Mouse (Mus musculus): ENCODE results near the gene Olfr94. TPM values are rescaled to one million over a fixed set of nuclear protein-coding genes. Genes with fewer than 3 reads are reported as not detected.

The Olfr94 gene
- total and polyA plus RNA-seq, 2 experiments from 2014 or later: not detected

- peak; percentile 66; the same call in 1 of the 2 replicates for ATAC-seq (ENCODE audit: low FRiP score)
- 29% methylated on average over 2 of the region's 2 CpGs for WGBS
- H3K36me3 ChIP-seq (ENCODE audit: insufficient read depth, low read length): no peaks in the 10 kb centered on the region
- H3K9ac ChIP-seq (replicated peaks; ENCODE audit: low read length, poor library complexity, severe bottlenecking): no peak overlapping the region
- no peak overlapping the region for H3K4me2 ChIP-seq (ENCODE audit: low read depth, low read length, poor library complexity, severe bottlenecking)
- TF ChIP-seq CTCF (IDR thresholded peaks at IDR 0.05): no peak
- no peaks in the 10 kb centered on the region for H3K9me3 ChIP-seq (ENCODE audit: low read length)
- H3K4me1 ChIP-seq (ENCODE audit: insufficient read depth, low read length): no peaks in the 10 kb centered on the region
- H3K27ac ChIP-seq (ENCODE audit: low read depth, low read length): no peak overlapping the region
- peak; percentile 74 for DNase-seq (ENCODE audit: low spot score)
- H3K27me3 ChIP-seq (ENCODE audit: insufficient read depth, low read length): no peaks in the 10 kb centered on the region
- H3K4me3 ChIP-seq (ENCODE audit: low read depth, low read length): no peak overlapping the region
These were observed 10.1 kb downstream of the Olfr94 start for GRCm38 (mm10) chr17:37190711-37191110.

DNA sequence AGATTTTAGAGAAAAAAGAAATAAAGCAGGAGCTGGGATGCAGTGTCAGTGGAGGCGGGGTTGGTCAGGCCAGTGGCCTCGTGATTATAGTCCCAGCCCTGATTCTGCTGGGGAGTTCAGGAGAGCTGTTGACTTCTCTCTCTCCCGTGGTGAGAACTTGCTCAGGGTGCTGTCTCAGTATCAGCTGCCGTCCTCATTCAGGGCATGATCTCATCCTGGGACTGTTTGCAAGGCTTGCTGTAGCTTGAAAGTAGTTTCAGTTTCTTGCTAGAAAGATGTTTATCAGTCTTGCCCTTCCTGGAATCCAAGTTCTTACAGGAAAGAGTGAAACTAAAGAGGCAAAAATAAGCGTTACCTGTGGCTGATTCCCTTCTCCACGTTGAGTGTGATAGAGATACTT, 15.3 kb downstream of the Olfr94 start:
- TF ChIP-seq CTCF (IDR thresholded peaks at IDR 0.05): no peak
- no peak overlapping the region for H3K4me2 ChIP-seq (ENCODE audit: low read depth, low read length, poor library complexity, severe bottlenecking)
- no peaks in the 10 kb centered on the region for H3K9me3 ChIP-seq (ENCODE audit: low read length)
- no peak overlapping the region for H3K9ac ChIP-seq (replicated peaks; ENCODE audit: low read length, poor library complexity, severe bottlenecking)
- H3K4me3 ChIP-seq (ENCODE audit: low read depth, low read length): no peak overlapping the region
- WGBS: 57% methylated on average over 6 of the region's 6 CpGs
- no peaks in the 10 kb centered on the region for H3K4me1 ChIP-seq (ENCODE audit: insufficient read depth, low read length)
- H3K27ac ChIP-seq (ENCODE audit: low read depth, low read length): no peak overlapping the region
- H3K27me3 ChIP-seq (ENCODE audit: insufficient read depth, low read length): no peaks in the 10 kb centered on the region
- no peaks in the 10 kb centered on the region for H3K36me3 ChIP-seq (ENCODE audit: insufficient read depth, low read length)
- DNase-seq (ENCODE audit: low spot score): no peak
- ATAC-seq (ENCODE audit: low FRiP score): no peak

- H3K36me3 ChIP-seq (ENCODE audit: insufficient read depth, low read length): no peaks in the 10 kb centered on the region
- H3K4me1 ChIP-seq (ENCODE audit: insufficient read depth, low read length): no peaks in the 10 kb centered on the region
- H3K27me3 ChIP-seq (ENCODE audit: insufficient read depth, low read length): no peaks in the 10 kb centered on the region
- no peak within 1 kb of the TSS for H3K4me2 ChIP-seq (ENCODE audit: low read depth, low read length, poor library complexity, severe bottlenecking)
- no peak within 1 kb of the TSS for H3K4me3 ChIP-seq (ENCODE audit: low read depth, low read length)
- DNase-seq (ENCODE audit: low spot score) (no peak), ATAC-seq (ENCODE audit: low FRiP score) (no peak)
- no peaks in the 10 kb centered on the region for H3K9me3 ChIP-seq (ENCODE audit: low read length)
- no peak within 1 kb of the TSS for H3K9ac ChIP-seq (replicated peaks; ENCODE audit: low read length, poor library complexity, severe bottlenecking)
- no peak within 1 kb of the TSS for H3K27ac ChIP-seq (ENCODE audit: low read depth, low read length)
- no peak for TF ChIP-seq CTCF (IDR thresholded peaks at IDR 0.05)
These were observed 39.4 kb downstream of the Olfr94 start, which contains the start of gene Olfr93 for GRCm38 (mm10) chr17:37161394-37161793. Gene Olfr93, minus strand, starts transcription at chr17:37161494.

Other genes with a start within 250 kb of the Olfr94 start
- 54.0 and 64.5 TPM in 2 replicates for gene Ppp1r11, start 249.3 kb downstream of the Olfr94 start, total RNA-seq (2014; rRNA removed)
- 143 and 166 TPM in 2 replicates for gene Ppp1r11, start 249.3 kb downstream of the Olfr94 start, polyA plus RNA-seq (2015; fragmentation: Nextera tagmentation; extraction: Ambion mirVana)
- 31.6 and 37.1 TPM in 2 replicates for gene Znrd1, start 242.4 kb downstream of the Olfr94 start, total RNA-seq (2014; rRNA removed)
- gene Znrd1, start 242.4 kb downstream of the Olfr94 start, polyA plus RNA-seq (2015; fragmentation: Nextera tagmentation; extraction: Ambion mirVana): 42.4 and 43.7 TPM in 2 replicates
- gene Znrd1as, start 242.4 kb downstream of the Olfr94 start, total RNA-seq (2014; rRNA removed): 2.1 and 3.5 TPM in 2 replicates
- gene Znrd1as, start 242.4 kb downstream of the Olfr94 start, polyA plus RNA-seq (2015; fragmentation: Nextera tagmentation; extraction: Ambion mirVana): 2.8 and 3.0 TPM in 2 replicates
- gene 2410137M14Rik, start 219.8 kb downstream of the Olfr94 start, total RNA-seq (2014; rRNA removed): not detected in 2 replicates
- 0.39 and 0.52 TPM in 2 replicates for gene 2410137M14Rik, start 219.8 kb downstream of the Olfr94 start, polyA plus RNA-seq (2015; fragmentation: Nextera tagmentation; extraction: Ambion mirVana)
- gene H2-M5, start 211.5 kb downstream of the Olfr94 start, total RNA-seq (2014; rRNA removed): 2.0 and 4.3 TPM in 2 replicates
- 1.3 and 1.6 TPM in 2 replicates for gene H2-M5, start 211.5 kb downstream of the Olfr94 start, polyA plus RNA-seq (2015; fragmentation: Nextera tagmentation; extraction: Ambion mirVana)
- gene Zfp57, start 199.8 kb downstream of the Olfr94 start, total RNA-seq (2014; rRNA removed): 140 and 182 TPM in 2 replicates
- gene Zfp57, start 199.8 kb downstream of the Olfr94 start, polyA plus RNA-seq (2015; fragmentation: Nextera tagmentation; extraction: Ambion mirVana): 166 and 171 TPM in 2 replicates
- not detected in 2 replicates for gene Mog, start 177.6 kb downstream of the Olfr94 start, total RNA-seq (2014; rRNA removed)
- gene Mog, start 177.6 kb downstream of the Olfr94 start, polyA plus RNA-seq (2015; fragmentation: Nextera tagmentation; extraction: Ambion mirVana): 0.95 and 1.1 TPM in 2 replicates
- 633 and 639 TPM in 2 replicates for gene Gabbr1, start 155.0 kb downstream of the Olfr94 start, total RNA-seq (2014; rRNA removed)
- 111 and 116 TPM in 2 replicates for gene Gabbr1, start 155.0 kb downstream of the Olfr94 start, polyA plus RNA-seq (2015; fragmentation: Nextera tagmentation; extraction: Ambion mirVana)
- gene Olfr90, start 112.5 kb downstream of the Olfr94 start, total RNA-seq (2014; rRNA removed): not detected in 2 replicates
- not detected in 2 replicates for gene Olfr90, start 112.5 kb downstream of the Olfr94 start, polyA plus RNA-seq (2015; fragmentation: Nextera tagmentation; extraction: Ambion mirVana)
- gene Olfr91, start 102.7 kb downstream of the Olfr94 start, total RNA-seq (2014; rRNA removed): not detected in 2 replicates
- not detected in 2 replicates for gene Olfr91, start 102.7 kb downstream of the Olfr94 start, polyA plus RNA-seq (2015; fragmentation: Nextera tagmentation; extraction: Ambion mirVana)
- gene Olfr92, start 80.9 kb downstream of the Olfr94 start, total RNA-seq (2014; rRNA removed): not detected in 2 replicates
- gene Olfr92, start 80.9 kb downstream of the Olfr94 start, polyA plus RNA-seq (2015; fragmentation: Nextera tagmentation; extraction: Ambion mirVana): not detected in 2 replicates
- gene Olfr93, start 39.5 kb downstream of the Olfr94 start, total RNA-seq (2014; rRNA removed): not detected in 2 replicates
- gene Olfr93, start 39.5 kb downstream of the Olfr94 start, polyA plus RNA-seq (2015; fragmentation: Nextera tagmentation; extraction: Ambion mirVana): not detected in 2 replicates
- not detected in 2 replicates for gene Ubd, start 7.1 kb downstream of the Olfr94 start, total RNA-seq (2014; rRNA removed)
- not detected in 2 replicates for gene Ubd, start 7.1 kb downstream of the Olfr94 start, polyA plus RNA-seq (2015; fragmentation: Nextera tagmentation; extraction: Ambion mirVana)
- not detected in 2 replicates for gene Olfr95, start 12.1 kb upstream of the Olfr94 start, total RNA-seq (2014; rRNA removed)
- 0.02 TPM in 1 of 2 replicates, not detected in the other for gene Olfr95, start 12.1 kb upstream of the Olfr94 start, polyA plus RNA-seq (2015; fragmentation: Nextera tagmentation; extraction: Ambion mirVana)
- gene Olfr96, start 19.2 kb upstream of the Olfr94 start, total RNA-seq (2014; rRNA removed): not detected in 2 replicates
- not detected in 2 replicates for gene Olfr96, start 19.2 kb upstream of the Olfr94 start, polyA plus RNA-seq (2015; fragmentation: Nextera tagmentation; extraction: Ambion mirVana)
- not detected in 2 replicates for gene Olfr97, start 36.3 kb upstream of the Olfr94 start, total RNA-seq (2014; rRNA removed)
- gene Olfr97, start 36.3 kb upstream of the Olfr94 start, polyA plus RNA-seq (2015; fragmentation: Nextera tagmentation; extraction: Ambion mirVana): not detected in 2 replicates
- not detected in 2 replicates for gene Olfr98, start 62.8 kb upstream of the Olfr94 start, total RNA-seq (2014; rRNA removed)
- not detected in 2 replicates for gene Olfr98, start 62.8 kb upstream of the Olfr94 start, polyA plus RNA-seq (2015; fragmentation: Nextera tagmentation; extraction: Ambion mirVana)
- 1.6 TPM in 2 replicates for gene H2-M3, start 69.2 kb upstream of the Olfr94 start, total RNA-seq (2014; rRNA removed)
- gene H2-M3, start 69.2 kb upstream of the Olfr94 start, polyA plus RNA-seq (2015; fragmentation: Nextera tagmentation; extraction: Ambion mirVana): 2.5 and 2.6 TPM in 2 replicates
- gene Olfr99, start 82.5 kb upstream of the Olfr94 start, total RNA-seq (2014; rRNA removed): not detected in 2 replicates
- gene Olfr99, start 82.5 kb upstream of the Olfr94 start, polyA plus RNA-seq (2015; fragmentation: Nextera tagmentation; extraction: Ambion mirVana): not detected in 2 replicates
- not detected in 2 replicates for gene Olfr101, start 103.3 kb upstream of the Olfr94 start, total RNA-seq (2014; rRNA removed)
- not detected in 2 replicates for gene Olfr101, start 103.3 kb upstream of the Olfr94 start, polyA plus RNA-seq (2015; fragmentation: Nextera tagmentation; extraction: Ambion mirVana)
- gene Olfr102, start 116.1 kb upstream of the Olfr94 start, total RNA-seq (2014; rRNA removed): not detected in 2 replicates
- gene Olfr102, start 116.1 kb upstream of the Olfr94 start, polyA plus RNA-seq (2015; fragmentation: Nextera tagmentation; extraction: Ambion mirVana): not detected in 2 replicates
- gene Olfr103, start 138.7 kb upstream of the Olfr94 start, total RNA-seq (2014; rRNA removed): not detected in 2 replicates
- gene Olfr103, start 138.7 kb upstream of the Olfr94 start, polyA plus RNA-seq (2015; fragmentation: Nextera tagmentation; extraction: Ambion mirVana): not detected in 2 replicates
- 0.33 TPM in 1 of 2 replicates, not detected in the other for gene Olfr104-ps, start 158.6 kb upstream of the Olfr94 start, total RNA-seq (2014; rRNA removed)
- not detected in 2 replicates for gene Olfr104-ps, start 158.6 kb upstream of the Olfr94 start, polyA plus RNA-seq (2015; fragmentation: Nextera tagmentation; extraction: Ambion mirVana)
- gene Olfr105-ps, start 178.0 kb upstream of the Olfr94 start, total RNA-seq (2014; rRNA removed): not detected in 2 replicates
- gene Olfr105-ps, start 178.0 kb upstream of the Olfr94 start, polyA plus RNA-seq (2015; fragmentation: Nextera tagmentation; extraction: Ambion mirVana): not detected in 2 replicates
- gene Olfr106-ps, start 189.4 kb upstream of the Olfr94 start, total RNA-seq (2014; rRNA removed): not detected in 2 replicates
- not detected in 2 replicates for gene Olfr106-ps, start 189.4 kb upstream of the Olfr94 start, polyA plus RNA-seq (2015; fragmentation: Nextera tagmentation; extraction: Ambion mirVana)
- not detected in 2 replicates for gene Olfr107, start 198.2 kb upstream of the Olfr94 start, total RNA-seq (2014; rRNA removed)
- not detected in 2 replicates for gene Olfr107, start 198.2 kb upstream of the Olfr94 start, polyA plus RNA-seq (2015; fragmentation: Nextera tagmentation; extraction: Ambion mirVana)
- gene Olfr108, start 244.5 kb upstream of the Olfr94 start, total RNA-seq (2014; rRNA removed): not detected in 2 replicates
- gene Olfr108, start 244.5 kb upstream of the Olfr94 start, polyA plus RNA-seq (2015; fragmentation: Nextera tagmentation; extraction: Ambion mirVana): not detected in 2 replicates

Measured in midbrain, postnatal 0 days (tissue).